Mouse (Mus musculus) embryonic facial prominence, embryonic 15.5 days (tissue): ENCODE measurements around the gene Fbxl13. TPM values are rescaled to one million over a fixed set of nuclear protein-coding genes. Genes with fewer than 3 reads are reported as not detected.

Experiments
- ATAC-seq: fragments of 200-750 bp; cut with Nextera tagmentation; 2 replicates; pipeline ENCODE4 v1.8.0; 2017; ENCODE audit warnings: low read depth, moderate TSS enrichment; ENCODE audit not compliant: insufficient number of reproducible peaks, low FRiP score, low TSS enrichment
- H3K27ac ChIP-seq: fragments of 300-500 bp; sonication (generic); replicated peaks from 2 replicates; pipeline ENCODE4 v1.5.1; 2015; ENCODE audit warnings: mild to moderate bottlenecking, inconsistent platforms
- H3K27me3 ChIP-seq: fragments of 300-500 bp; sonication (generic); 2 replicates; pipeline ENCODE4 v1.6.1; 2015; ENCODE audit warnings: inconsistent platforms
- H3K36me3 ChIP-seq: fragments of 300-500 bp; sonication (generic); 2 replicates; pipeline ENCODE4 v1.6.1; 2015; ENCODE audit warnings: mild to moderate bottlenecking, inconsistent platforms
- H3K4me1 ChIP-seq: fragments of 300-500 bp; sonication (generic); 2 replicates; pipeline ENCODE4 v1.6.1; 2015; ENCODE audit warnings: inconsistent platforms
- H3K4me2 ChIP-seq: fragments of 300-500 bp; sonication (generic); replicated peaks from 2 replicates; pipeline ENCODE4 v1.6.1; 2015; ENCODE audit warnings: mild to moderate bottlenecking, inconsistent platforms
- H3K4me3 ChIP-seq: fragments of 300-500 bp; sonication (generic); replicated peaks from 2 replicates; pipeline ENCODE4 v1.5.1; 2015; ENCODE audit warnings: mild to moderate bottlenecking, inconsistent platforms
- H3K9ac ChIP-seq: fragments of 300-500 bp; sonication (generic); 2 replicates; pipeline ENCODE4 v1.6.1; 2015; ENCODE audit warnings: inconsistent platforms
- H3K9me3 ChIP-seq: fragments of 300-500 bp; sonication (generic); replicated peaks from 2 replicates; pipeline ENCODE4 v1.6.1; 2016; ENCODE audit warnings: inconsistent platforms
- WGBS: fragments of 180-500 bp; shearing (Covaris S2); methylation state at CpG from one replicate; pipeline ENCODE4 v1.1.7; 2015; 5-methylcytosine and 5-hydroxymethylcytosine counted together
- polyA plus RNA-seq: library from polyadenylated mRNA; unstranded; fragments of >200 nt; fragmentation: Nextera tagmentation; extraction: Ambion mirVana; gene quantifications from 2 replicates; pipeline ENCODE4 v1.2.1, GENCODE M21; 2015

Gene Fbxl13
- 0.46 and 0.87 TPM in 2 replicates for polyA plus RNA-seq

DNA sequence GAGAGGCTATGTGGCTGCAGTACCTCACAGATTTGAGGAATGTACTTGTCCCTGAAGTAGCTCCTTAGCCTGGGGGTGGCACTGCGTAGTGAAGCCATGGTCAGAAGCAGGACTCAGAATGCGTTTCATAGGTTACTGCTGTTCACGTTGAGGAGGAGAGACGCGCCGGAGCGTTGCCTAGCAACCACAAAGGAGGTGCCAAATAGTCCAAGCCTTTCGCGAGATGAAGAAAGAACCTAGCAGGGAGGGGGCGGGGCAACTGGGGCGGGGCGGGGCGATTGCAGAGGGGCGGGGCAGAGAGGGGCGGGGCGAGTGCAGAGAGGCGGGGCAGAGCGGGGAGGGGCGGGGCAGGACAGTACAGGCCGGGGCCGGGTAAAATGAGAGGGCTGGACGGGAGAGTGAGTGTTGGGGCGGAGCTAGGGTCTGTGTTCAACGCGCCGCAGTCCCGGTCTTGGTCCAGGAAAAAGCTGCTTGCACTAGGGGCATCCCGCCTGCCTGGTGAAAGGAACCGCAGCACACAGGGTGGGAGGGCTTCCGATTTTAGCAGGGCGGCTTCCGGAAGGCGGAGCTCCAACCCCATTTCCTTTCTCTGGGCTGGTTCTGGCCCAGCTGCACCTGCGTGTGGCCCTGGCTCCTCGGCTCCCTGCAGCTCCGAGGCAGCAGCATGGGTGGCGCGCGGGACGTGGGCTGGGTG is at the start of gene Fbxl13, which contains the start of gene Armc10:
Gene Fbxl13 (minus strand): TSS at position 196 of the 694 bp plus-strand sequence.
Gene Armc10 (plus strand): TSS at position 375 of the 694 bp plus-strand sequence.
- Histone ChIP-seq H3K27ac (peak within 1 kb of the TSS; percentile 86), H3K4me3 (peak within 1 kb of the TSS; percentile 90), H3K9ac (peak within 1 kb of the TSS; percentile 63), H3K4me1 (peaks cover 17% of the 10 kb centered on the region), H3K9me3 (no peaks in the 10 kb centered on the region), H3K27me3 (peaks cover 7% of the 10 kb centered on the region), H3K36me3 (peaks cover 23% of the 10 kb centered on the region), H3K4me2 (peak within 1 kb of the TSS; percentile 76)
- under 1% methylated on average over 40 of the region's 40 CpGs for WGBS
- peak; percentile 96 for ATAC-seq

DNA sequence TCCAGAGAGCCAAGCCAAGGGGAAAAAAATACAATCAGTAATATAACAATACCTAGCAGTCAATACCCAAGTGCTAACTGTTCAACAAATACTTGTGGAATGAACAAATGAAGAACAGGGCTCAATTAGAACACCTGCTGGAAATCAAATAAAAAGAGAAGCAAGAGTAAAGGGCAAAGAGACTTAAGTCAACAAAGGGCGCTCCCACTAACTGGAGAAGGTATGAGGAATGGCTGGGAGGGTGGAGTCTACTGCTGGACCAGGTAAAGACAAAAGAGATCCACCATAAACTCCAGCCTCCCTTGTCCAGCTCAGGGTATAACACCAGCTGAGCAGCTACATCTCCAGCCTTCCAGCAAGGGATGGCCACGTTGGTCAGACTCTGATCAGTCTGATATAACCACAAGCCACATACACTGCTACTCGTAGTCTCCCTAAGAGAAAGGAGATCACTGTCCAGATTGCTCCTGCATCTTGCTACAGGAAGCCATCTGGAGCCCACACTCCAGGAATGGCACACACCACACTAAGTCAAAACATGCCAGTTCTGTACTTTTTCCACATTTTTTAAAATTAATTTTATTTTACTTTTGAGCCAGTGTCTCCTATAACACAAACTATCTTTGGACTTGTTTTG is 49.5 kb upstream of the Fbxl13 start:
- Histone ChIP-seq H3K4me1 (no peaks in the 10 kb centered on the region), H3K4me2 (no peak overlapping the region), H3K4me3 (no peak overlapping the region), H3K9ac (no peak overlapping the region), H3K27me3 (no peaks in the 10 kb centered on the region), H3K27ac (no peak overlapping the region), H3K36me3 (no peaks in the 10 kb centered on the region), H3K9me3 (no peaks in the 10 kb centered on the region)
- 87% methylated on average over 3 of the region's 3 CpGs for WGBS
- no peak for ATAC-seq

DNA sequence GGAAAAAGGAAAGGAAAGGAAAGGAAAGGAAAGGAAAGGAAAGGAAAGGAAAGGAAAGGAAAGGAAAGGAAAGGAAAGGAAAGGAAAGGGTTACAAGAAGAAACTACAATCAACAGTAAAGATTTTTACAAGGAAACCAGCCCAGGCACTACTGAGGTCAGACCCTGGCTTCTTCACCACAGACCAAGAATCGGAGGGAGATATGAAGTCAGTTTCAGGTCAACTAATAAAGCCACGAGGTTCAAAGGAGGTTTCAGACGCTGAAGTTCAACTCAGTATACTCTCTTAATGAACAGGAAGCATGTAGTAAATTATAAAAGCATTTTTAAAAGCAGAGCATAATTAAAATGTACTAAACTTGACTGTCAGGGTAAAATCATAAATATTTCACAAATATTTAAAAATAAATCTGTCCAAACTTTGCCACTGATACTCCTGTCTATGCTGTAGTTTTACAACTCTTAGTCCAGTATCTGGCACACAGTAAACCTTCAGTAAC is 48.0 kb upstream of the Fbxl13 start:
- H3K27me3 ChIP-seq, result no peaks in the 10 kb centered on the region
- ATAC-seq, result no peak
- no peak overlapping the region for H3K27ac ChIP-seq
- no peaks in the 10 kb centered on the region for H3K4me1 ChIP-seq
- no peaks in the 10 kb centered on the region for H3K9me3 ChIP-seq
- WGBS, result 71% methylated on average over 3 of the region's 3 CpGs
- no peak overlapping the region for H3K9ac ChIP-seq
- H3K4me2 ChIP-seq, result no peak overlapping the region
- no peaks in the 10 kb centered on the region for H3K36me3 ChIP-seq
- H3K4me3 ChIP-seq, result no peak overlapping the region

DNA sequence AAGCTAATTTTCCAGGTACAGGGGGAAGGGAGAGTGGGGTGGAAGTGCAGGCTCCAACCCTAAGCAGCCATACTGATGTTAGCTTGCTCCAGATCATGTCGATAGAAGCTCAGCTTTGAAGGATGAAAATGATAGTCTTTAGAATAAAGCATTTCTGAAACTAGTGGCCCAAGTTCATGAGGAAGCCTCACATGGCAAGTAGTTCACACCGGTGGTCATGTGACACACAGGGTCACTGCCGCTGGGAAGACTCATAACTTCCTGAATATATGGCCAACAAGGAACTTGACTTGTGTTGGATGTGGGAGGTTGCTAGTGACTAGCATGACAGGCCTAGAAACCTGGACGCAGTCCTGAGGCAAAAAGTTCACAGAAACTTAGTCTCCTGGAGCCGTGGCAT is 46.8 kb upstream of the Fbxl13 start:
- 95% methylated on average over 5 of the region's 5 CpGs for WGBS
- no peak overlapping the region for H3K27ac ChIP-seq
- no peak overlapping the region for H3K4me2 ChIP-seq
- H3K36me3 ChIP-seq, result no peaks in the 10 kb centered on the region
- no peaks in the 10 kb centered on the region for H3K9me3 ChIP-seq
- ATAC-seq, result no peak
- no peak overlapping the region for H3K9ac ChIP-seq
- H3K4me3 ChIP-seq, result no peak overlapping the region
- H3K27me3 ChIP-seq, result no peaks in the 10 kb centered on the region
- no peaks in the 10 kb centered on the region for H3K4me1 ChIP-seq

DNA sequence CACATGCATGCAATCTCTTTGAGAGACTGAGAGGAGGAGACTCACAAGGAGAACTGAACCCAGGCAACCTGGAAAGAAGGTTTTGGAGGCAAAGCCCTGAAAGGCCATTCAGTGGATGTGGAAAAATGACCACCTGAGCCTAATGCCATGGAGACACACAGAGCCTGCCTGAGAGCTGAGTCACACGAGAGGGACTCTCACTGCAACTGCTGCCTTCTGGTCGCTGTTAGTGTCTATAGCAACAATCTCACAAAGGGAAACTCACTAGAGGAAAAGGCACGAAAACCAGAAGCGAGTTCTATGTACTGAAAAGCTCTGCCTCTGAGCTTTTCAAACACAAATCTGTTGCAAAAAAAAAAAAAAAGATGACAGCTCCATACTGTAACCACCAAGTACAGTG is 41.6 kb upstream of the Fbxl13 start:
- H3K4me2 ChIP-seq, result no peak overlapping the region
- no peak overlapping the region for H3K27ac ChIP-seq
- no peaks in the 10 kb centered on the region for H3K36me3 ChIP-seq
- no peak overlapping the region for H3K9ac ChIP-seq
- no peak overlapping the region for H3K4me3 ChIP-seq
- H3K9me3 ChIP-seq, result no peaks in the 10 kb centered on the region
- H3K27me3 ChIP-seq, result no peaks in the 10 kb centered on the region
- WGBS, result 63% methylated on average over 4 of the region's 4 CpGs
- ATAC-seq, result no peak
- H3K4me1 ChIP-seq, result no peaks in the 10 kb centered on the region

DNA sequence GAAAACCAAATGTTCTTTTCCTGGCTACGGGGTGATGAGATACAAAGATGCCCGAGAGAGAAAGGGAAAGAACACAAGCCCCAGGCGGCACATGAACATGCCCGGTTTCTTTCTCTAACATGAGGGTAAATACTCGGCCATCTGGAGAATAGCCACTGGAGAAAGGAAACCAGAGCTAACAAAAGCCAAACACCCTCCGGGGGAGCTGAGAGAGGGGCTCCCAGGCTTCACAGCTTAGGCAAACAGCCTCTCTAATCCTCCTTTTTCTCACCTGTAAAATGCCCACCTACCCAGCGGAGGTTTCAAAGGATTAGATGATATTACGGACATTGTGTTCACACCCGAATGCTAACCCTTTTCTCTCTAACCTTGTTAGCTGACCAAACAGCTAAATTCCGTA is 39.6 kb upstream of the Fbxl13 start:
- no peak for ATAC-seq
- no peak overlapping the region for H3K27ac ChIP-seq
- no peaks in the 10 kb centered on the region for H3K36me3 ChIP-seq
- no peak overlapping the region for H3K9ac ChIP-seq
- H3K4me3 ChIP-seq, result no peak overlapping the region
- no peaks in the 10 kb centered on the region for H3K4me1 ChIP-seq
- no peaks in the 10 kb centered on the region for H3K27me3 ChIP-seq
- no peaks in the 10 kb centered on the region for H3K9me3 ChIP-seq
- WGBS, result 72% methylated on average over 10 of the region's 10 CpGs
- no peak overlapping the region for H3K4me2 ChIP-seq

DNA sequence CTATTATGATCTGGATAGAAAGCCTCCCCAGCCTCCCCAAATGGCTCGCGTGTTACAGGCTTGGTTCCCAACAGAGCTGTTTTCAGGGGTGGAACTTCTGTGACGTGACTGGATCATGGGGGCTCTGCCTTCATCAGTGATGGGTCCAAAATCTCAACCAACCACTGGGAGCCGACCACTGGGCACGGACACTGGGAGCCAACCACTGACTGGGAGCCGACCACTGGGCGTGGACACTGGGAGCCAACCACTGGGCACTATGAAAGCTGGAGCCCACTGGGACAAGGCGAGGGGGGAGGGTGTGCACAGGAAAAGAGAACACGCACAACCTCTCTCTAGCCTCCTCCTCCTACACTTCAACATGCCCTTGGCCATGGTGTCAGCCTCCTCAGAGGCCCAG is 38.4 kb upstream of the Fbxl13 start:
- Histone ChIP-seq H3K4me1 (no peaks in the 10 kb centered on the region), H3K36me3 (no peaks in the 10 kb centered on the region), H3K9ac (no peak overlapping the region), H3K4me3 (no peak overlapping the region), H3K27ac (no peak overlapping the region), H3K4me2 (no peak overlapping the region), H3K9me3 (no peaks in the 10 kb centered on the region), H3K27me3 (no peaks in the 10 kb centered on the region)
- no peak for ATAC-seq
- 94% methylated on average over 9 of the region's 9 CpGs for WGBS

DNA sequence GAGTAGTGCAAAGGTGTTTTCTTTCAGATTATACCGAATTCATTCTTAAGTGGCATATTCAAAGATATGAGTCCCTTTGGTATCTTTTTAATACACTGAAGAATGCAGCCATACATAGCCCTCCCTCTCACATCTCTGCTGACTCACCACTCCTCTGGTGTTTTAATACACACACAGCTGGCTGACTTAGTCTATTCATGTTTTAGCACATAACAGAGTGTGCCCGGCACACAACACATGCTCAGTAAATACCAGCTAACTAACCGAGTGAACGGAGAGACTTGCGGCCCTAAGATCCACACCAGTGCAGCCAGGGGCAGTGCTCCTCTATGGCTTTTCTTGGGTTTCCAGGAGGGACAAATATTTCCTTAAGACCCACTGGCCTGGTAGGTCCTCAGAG is 35.5 kb upstream of the Fbxl13 start:
- WGBS, result 74% methylated on average over 5 of the region's 5 CpGs
- Histone ChIP-seq H3K4me1 (0 out of 2 replicates have a peak, but pooled peaks cover 3% of the 10 kb centered on the region), H3K4me2 (no peak overlapping the region), H3K27me3 (no peaks in the 10 kb centered on the region), H3K9ac (no peak overlapping the region), H3K4me3 (no peak overlapping the region), H3K9me3 (no peaks in the 10 kb centered on the region), H3K27ac (no peak overlapping the region), H3K36me3 (no peaks in the 10 kb centered on the region)
- no peak for ATAC-seq

DNA sequence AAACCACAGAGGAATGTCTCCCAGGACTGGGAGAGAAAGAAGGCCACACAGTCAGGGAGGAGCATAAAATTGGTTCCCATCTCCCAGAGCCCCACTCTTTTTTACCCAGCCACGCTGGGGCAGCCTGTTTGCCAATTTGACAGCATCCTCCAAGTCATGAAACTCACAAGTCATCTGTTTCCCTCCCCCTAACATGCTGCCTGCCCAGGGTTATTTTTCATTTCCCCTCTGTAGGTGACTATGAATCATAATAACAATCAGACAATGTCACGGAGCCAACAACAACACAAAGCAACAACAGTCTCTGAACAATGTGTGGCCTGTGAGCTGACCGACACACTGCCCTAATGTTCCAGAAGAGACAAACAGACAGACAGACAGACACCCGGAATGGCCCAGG is 34.6 kb upstream of the Fbxl13 start:
- 71% methylated on average over 4 of the region's 4 CpGs for WGBS
- Histone ChIP-seq H3K27me3 (no peaks in the 10 kb centered on the region), H3K27ac (no peak overlapping the region), H3K36me3 (peaks cover 6% of the 10 kb centered on the region; the same call in 1 of the 2 replicates), H3K4me3 (no peak overlapping the region), H3K4me1 (0 out of 2 replicates have a peak, but pooled peaks cover 3% of the 10 kb centered on the region), H3K9ac (no peak overlapping the region), H3K4me2 (no peak overlapping the region), H3K9me3 (no peaks in the 10 kb centered on the region)
- ATAC-seq, result no peak

DNA sequence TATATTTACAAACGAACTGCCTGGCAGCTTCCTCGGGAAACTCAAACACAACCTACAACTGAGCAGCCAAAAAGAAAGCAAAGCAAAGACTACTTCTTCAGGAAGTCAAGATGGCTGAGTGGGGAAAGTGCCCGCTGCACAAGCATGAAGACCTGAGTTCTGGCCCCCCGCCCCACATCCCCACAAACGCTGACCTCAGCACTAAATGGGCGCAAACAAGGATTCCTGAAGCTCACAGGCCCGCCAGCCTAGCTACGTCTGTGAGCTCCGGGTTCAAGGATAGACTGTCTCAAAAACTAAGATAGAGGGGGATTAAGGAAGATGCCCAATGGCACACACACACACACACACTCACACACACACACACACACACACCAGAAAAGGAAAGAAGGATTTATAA is 32.9 kb upstream of the Fbxl13 start:
- ATAC-seq, result no peak
- Histone ChIP-seq H3K9me3 (no peaks in the 10 kb centered on the region), H3K9ac (no peak overlapping the region), H3K27me3 (no peaks in the 10 kb centered on the region), H3K4me1 (peaks cover 3% of the 10 kb centered on the region; the same call in 1 of the 2 replicates), H3K4me3 (no peak overlapping the region), H3K36me3 (peaks cover 6% of the 10 kb centered on the region; the same call in 1 of the 2 replicates), H3K27ac (no peak overlapping the region), H3K4me2 (no peak overlapping the region)
- WGBS, result 93% methylated on average over 9 of the region's 9 CpGs

DNA sequence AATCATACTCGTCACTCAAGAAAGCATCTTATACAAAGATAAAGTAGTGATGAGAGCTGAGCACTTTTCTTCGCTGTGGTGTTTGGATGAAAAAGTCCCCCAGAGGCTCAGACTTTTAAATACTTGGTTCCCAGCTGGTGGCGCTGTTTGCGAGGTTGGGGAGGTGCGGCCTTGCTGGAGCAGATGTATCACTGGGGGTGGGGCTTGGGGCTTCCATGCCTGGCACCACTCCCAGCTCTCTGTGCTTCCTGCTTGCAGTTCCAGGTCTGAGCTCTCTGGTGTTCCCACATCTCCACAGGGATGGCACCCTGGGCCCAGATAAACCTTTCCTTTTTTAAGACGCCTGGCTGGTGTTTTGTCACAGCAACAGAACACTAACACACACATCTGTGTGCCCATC is 32.5 kb upstream of the Fbxl13 start:
- peaks cover 7% of the 10 kb centered on the region; the same call in 1 of the 2 replicates for H3K4me1 ChIP-seq
- no peak overlapping the region for H3K4me3 ChIP-seq
- ATAC-seq, result no peak
- peaks cover 6% of the 10 kb centered on the region; the same call in 1 of the 2 replicates for H3K36me3 ChIP-seq
- H3K27me3 ChIP-seq, result no peaks in the 10 kb centered on the region
- H3K9me3 ChIP-seq, result no peaks in the 10 kb centered on the region
- no peak overlapping the region for H3K4me2 ChIP-seq
- no peak overlapping the region for H3K27ac ChIP-seq
- 83% methylated on average over 6 of the region's 6 CpGs for WGBS
- H3K9ac ChIP-seq, result no peak overlapping the region
